Mouse (Mus musculus): ENCODE measurements around the gene Sbf2.
"Not testable (repeated sequence)": the region's sequence is repeated elsewhere in the genome, so short reads cannot be mapped to it uniquely, and the experiment has no call there.

Sbf2 gene

DNA sequence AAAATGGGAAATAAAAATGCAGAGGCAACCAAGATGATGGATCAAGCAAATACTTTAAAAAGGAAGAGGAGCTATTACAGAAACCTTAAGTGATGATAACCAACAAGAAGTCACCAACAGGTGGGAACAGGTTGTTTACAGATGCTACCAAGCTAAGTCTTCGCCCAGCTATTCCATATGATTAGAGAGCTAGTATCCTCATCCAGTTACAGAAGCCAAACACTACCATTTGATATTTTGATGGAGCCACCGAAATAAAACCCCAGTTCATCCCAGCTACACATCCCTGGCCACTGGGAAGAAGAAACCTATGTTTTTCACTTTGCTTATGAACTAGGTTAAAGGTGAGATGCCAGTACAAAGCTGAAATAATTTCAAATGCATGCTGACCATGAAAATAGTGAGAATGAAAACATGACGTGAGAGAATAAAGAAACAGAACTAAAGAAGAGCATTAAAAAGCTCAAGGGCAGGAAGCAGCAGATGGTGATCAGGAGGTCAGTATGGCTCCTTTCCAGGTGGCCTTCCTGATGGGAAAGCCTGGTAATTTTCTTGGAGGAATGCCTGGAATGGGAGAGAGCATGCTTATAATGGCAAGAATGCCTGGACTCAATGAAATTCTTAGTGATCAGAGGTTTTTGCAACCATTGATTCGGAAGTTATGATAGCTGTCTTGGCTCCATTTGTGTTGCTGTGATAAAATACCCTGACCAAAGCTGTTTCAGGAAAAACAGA, 48.7 kb downstream of the Sbf2 start:
- DNase-seq: peak; percentile 92

DNA sequence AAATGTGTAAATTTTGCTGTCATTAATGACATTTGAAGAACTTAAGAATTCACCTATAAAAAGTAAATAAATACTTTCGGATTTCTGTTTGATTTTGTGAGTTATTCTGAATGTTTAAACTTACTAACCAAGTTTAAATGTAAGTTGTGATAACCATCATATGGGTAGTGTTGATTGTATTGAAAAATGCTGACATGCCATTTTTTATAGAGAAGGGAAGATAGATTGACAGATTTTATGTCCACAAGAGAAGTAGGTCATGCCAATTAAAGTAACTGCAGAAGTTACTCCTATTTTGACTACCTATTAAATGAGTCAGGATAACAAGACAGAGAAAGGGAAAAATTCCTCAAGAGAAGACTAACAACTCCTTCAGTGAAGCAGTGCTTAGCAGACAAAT, 53.1 kb downstream of the Sbf2 start:
- DNase-seq: no peak

DNA sequence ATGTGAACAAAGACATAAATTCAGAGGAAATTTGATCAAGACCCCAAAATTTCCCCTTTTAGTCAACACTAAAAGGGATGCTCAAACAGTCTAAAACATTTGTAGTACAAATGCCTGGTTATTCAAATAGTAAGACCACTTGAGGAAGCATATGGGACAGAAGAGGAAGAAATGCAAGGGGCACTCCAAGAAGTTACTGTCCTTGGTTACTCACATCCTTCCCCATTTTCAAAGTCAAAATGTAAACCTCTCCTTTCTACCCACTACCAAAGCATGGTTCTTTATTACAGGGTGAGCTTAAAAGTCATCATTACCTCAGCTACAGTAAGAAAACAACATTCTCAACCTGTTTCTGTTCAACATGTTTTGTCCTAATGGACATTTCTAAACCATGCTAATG, 57.7 kb downstream of the Sbf2 start:
- DNase-seq: no peak

- DNase-seq: no peak
These were observed 58.5 kb downstream of the Sbf2 start for GRCm38 (mm10) chr7:110556221-110556620.

- no peak for DNase-seq
These were observed 59.5 kb downstream of the Sbf2 start for GRCm38 (mm10) chr7:110555260-110555659.

GRCm38 (mm10) chr7:110548268-110548667, 66.5 kb downstream of the Sbf2 start:
- DNase-seq: no peak

GRCm38 (mm10) chr7:110543341-110543740, 71.4 kb downstream of the Sbf2 start:
- no peak for DNase-seq

- no peak for DNase-seq
These were observed 75.5 kb downstream of the Sbf2 start for GRCm38 (mm10) chr7:110539266-110539665.

GRCm38 (mm10) chr7:110530295-110530694, 84.4 kb downstream of the Sbf2 start:
- not testable (repeated sequence) for DNase-seq

- DNase-seq: no peak
These were observed 89.5 kb downstream of the Sbf2 start for GRCm38 (mm10) chr7:110525090-110525775.

DNA sequence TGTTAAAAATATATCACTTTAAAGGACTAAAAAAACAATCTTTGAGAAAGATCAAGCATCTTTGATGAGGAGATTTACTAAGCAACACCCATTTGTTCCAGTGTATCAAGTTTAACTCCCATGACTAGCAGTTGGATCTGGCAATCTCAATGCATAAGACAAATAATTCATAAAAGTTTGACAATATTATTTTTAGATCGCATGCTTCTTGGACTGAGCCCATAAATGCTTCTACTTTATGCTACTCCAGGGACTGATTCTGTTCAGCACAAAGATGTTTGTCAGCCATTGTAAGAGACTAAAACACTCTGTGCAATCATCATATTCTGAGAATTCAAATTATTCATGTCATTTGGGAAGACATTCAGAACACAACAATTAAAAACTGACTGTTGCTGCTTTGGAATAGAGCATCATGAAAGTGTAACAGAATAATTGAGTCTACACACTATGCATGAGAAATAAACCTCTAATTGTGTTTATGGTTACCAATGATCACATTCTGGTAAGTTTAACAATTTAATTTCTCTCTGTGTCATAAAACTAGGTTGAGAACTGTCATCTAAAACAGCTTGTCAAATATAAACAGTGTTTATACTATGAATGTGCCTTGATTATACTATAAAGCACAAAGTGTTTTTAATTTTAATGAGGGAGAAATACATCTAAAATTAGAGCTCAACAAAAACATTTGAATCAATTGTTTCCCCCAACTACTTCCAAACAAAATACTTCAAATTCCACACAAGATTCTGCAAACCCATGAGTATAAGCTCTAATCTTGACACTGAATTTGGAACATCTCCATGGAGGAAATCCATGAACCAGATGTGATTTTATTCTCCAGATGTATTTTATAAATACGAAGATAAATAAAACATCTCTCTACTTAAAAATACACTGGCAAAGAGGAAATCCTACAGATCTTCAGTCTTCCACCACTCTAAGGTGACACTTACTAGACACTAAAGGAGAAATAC, 98.2 kb downstream of the Sbf2 start:
- DNase-seq: no peak

DNA sequence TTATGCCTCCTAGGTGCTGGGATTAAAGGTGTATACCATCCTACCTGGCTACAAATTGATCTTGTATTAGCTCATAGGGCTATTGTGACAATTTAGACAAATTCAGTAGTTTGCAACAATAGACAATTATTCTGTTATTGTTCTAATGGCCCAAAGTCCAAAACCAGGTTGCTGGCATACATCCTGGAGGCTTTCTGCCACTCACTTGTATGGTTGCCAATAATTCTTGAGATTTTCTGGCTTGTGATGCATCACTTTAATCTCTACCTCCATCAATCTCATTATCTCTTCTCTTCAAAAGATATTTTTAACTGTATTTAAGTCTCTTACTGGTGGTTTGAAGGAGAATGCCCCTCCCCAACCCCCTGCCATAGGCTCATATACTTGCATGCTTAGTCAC, 100.6 kb downstream of the Sbf2 start:
- peak; percentile 27 for DNase-seq

DNA sequence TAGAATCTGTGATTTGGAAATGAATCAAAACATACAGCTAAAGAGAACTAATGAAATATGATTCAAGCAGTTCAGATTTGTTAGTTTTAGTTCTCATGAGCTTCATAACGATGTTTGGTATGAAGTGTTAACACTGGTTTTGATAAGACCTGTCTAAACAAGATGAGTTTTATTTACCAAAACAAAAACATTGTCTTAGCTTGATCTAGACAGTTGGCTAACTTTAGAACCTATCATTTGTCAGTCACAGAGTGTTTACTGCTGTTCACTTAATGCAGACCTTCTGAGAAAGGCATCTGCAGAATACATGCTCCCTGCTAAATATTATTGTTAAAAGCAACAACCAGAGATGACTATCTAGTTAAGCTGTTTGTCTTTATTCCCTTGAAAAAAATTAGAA, 116.1 kb downstream of the Sbf2 start:
- DNase-seq: no peak

- DNase-seq: no peak
These were observed 123.7 kb downstream of the Sbf2 start for GRCm38 (mm10) chr7:110491038-110491437.

- DNase-seq: no peak
These were observed 129.7 kb downstream of the Sbf2 start for GRCm38 (mm10) chr7:110485051-110485450.

DNA sequence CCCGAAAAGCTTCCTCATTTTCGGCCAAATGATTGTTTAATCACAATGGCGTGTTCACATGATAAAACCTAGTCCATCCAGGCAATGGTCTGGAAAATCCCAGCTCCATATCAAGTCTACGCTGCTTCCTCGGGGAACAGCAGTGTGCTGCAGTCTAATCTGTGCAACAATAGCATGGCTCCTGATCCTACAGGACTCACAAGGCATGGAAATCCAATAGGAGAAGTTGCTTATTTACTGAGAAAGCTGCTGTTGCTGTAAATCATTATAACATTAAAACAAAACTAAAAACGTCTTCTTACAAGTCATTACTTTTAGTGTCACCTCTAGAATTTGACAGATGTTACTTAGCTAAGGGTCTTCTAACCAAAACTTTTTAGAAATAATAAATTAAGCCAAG, 143.7 kb downstream of the Sbf2 start:
- DNase-seq: no peak

DNA sequence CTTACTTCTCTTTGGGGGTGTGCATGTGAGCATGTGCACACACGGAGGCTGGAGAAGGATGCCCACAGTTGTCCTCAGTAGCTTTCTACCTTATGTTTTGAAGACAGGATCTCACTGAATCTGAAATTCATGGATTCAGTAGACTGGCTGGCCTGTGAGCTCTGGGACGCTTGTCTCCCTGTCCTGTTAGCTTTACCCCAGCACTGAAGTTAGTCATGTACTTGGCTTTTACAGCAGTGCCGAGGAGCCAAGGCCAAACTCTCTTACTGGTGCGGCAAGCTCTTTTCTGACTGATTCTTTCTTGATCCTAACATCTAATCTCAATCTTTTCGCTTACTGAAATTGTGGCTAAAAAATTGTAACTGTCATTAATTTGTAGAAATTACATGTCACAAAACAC, 151.3 kb downstream of the Sbf2 start:
- no peak for DNase-seq

DNA sequence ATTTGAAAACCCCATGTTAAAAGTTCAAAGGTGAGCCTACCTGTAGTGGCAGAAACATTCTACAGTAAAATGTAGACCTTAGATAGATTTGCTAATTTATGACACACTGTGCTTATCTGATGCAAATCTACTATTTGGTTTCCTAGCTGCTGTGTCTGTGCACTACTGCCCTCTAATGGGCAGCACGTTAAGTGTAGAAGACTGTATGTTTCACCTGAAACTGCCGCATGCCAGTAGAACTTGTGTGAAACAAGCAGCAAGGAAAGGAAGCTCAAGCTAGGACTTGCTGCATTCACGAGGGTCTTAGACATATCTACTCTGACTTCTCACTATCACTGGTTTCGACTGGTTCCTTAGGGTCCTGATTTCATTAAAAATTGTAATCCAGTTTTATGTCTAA, 182.4 kb downstream of the Sbf2 start:
- DNase-seq: peak; percentile 31

DNA sequence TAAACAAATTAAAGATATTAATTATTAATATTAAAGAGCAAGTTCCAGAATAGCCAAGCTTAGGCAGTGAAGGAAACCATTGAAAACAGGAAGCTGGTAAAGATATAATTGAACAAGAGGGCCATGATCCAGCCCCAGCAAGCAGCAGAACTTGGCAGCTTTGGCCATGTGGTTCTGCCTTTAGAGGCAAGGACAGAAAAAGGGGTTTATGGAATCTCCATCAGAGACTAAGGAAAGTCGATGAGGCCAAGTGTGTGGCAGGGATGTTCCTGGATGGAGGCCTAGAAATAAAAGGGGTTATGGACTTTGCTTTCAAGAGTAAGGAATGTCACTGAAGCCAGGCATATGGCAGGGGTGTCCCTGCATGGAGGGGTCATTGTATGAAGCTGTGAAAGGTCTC, 198.4 kb downstream of the Sbf2 start:
- DNase-seq: no peak

DNA sequence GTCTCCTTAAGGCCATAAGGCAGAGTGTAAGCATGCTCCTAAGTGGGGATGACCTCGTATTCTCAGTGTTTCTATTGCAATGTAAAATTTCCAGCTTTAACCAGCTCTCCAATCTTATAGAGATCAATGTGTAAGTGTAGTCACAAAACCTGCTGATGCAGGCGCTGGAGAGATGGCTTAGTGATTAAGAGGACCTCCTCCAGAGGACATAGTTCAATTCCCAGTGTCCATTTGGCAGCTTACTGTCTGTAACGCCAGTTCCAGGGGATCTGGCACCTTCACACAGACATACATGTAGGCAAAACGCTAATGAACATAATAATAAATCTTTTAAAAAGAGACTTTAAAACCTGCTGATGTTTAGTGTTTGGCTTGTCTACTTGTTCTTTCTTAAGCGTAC, 200.4 kb downstream of the Sbf2 start:
- no peak for DNase-seq

- DNase-seq: no peak
These were observed 212.6 kb downstream of the Sbf2 start for GRCm38 (mm10) chr7:110402092-110402491.

GRCm38 (mm10) chr7:110392576-110392975, 222.1 kb downstream of the Sbf2 start:
- no peak for DNase-seq

- DNase-seq: no peak
These were observed 223.1 kb downstream of the Sbf2 start for GRCm38 (mm10) chr7:110391632-110392031.
